Mouse (Mus musculus) forebrain, embryonic 13.5 days (tissue): ENCODE data around the gene Stx8. TPM values are rescaled to one million over a fixed set of nuclear protein-coding genes. Genes with fewer than 3 reads are reported as not detected.

Experiments used
- ATAC-seq: fragments of 200-750 bp; cut with Nextera tagmentation; 2 replicates; pipeline ENCODE4 v1.8.0; 2017
- H3K27ac ChIP-seq: fragments of 300-500 bp; sonication (generic); 2 replicates; pipeline ENCODE4 v1.5.1; 2015; ENCODE audit warnings: inconsistent platforms, mild to moderate bottlenecking, moderate library complexity
- H3K27me3 ChIP-seq: fragments of 300-500 bp; sonication (generic); 2 replicates; pipeline ENCODE4 v1.6.1; 2015; ENCODE audit warnings: mild to moderate bottlenecking, inconsistent platforms
- H3K36me3 ChIP-seq: fragments of 300-500 bp; sonication (generic); 2 replicates; pipeline ENCODE4 v1.6.1; 2015; ENCODE audit warnings: mild to moderate bottlenecking, inconsistent platforms; ENCODE audit not compliant: poor library complexity, severe bottlenecking
- H3K4me1 ChIP-seq: fragments of 300-500 bp; sonication (generic); 2 replicates; pipeline ENCODE4 v1.6.1; 2015; ENCODE audit warnings: inconsistent platforms
- H3K4me2 ChIP-seq: fragments of 300-500 bp; sonication (generic); 2 replicates; pipeline ENCODE4 v1.6.1; 2015; ENCODE audit warnings: inconsistent platforms, mild to moderate bottlenecking, moderate library complexity
- H3K4me3 ChIP-seq: fragments of 300-500 bp; sonication (generic); 2 replicates; pipeline ENCODE4 v1.5.1; 2015; ENCODE audit warnings: mild to moderate bottlenecking, inconsistent platforms
- H3K9ac ChIP-seq: fragments of 300-500 bp; sonication (generic); 2 replicates; pipeline ENCODE4 v1.6.1; 2015; ENCODE audit warnings: mild to moderate bottlenecking, inconsistent platforms
- H3K9me3 ChIP-seq: fragments of 300-500 bp; sonication (generic); replicated peaks from 2 replicates; pipeline ENCODE4 v1.6.1; 2016; ENCODE audit warnings: inconsistent platforms
- WGBS: fragments of 180-500 bp; shearing (Covaris S2); methylation state at CpG from one replicate; pipeline ENCODE4 v1.1.7; 2015; 5-methylcytosine and 5-hydroxymethylcytosine counted together
- polyA plus RNA-seq: library from polyadenylated mRNA; unstranded; fragments of >200 nt; fragmentation: Nextera tagmentation; extraction: Ambion mirVana; gene quantifications from 2 replicates; pipeline ENCODE4 v1.2.1, GENCODE M21; 2015

The Stx8 gene
- polyA plus RNA-seq, 1 experiment from 2014 or later = 66.0 TPM

- Histone ChIP-seq H3K36me3 (0 out of 2 replicates have a peak, but pooled peaks cover 2% of the 10 kb centered on the region), H3K27ac (no peak overlapping the region), H3K4me2 (no peak overlapping the region), H3K9me3 (no peaks in the 10 kb centered on the region), H3K4me3 (no peak overlapping the region), H3K9ac (no peak overlapping the region), H3K4me1 (no peaks in the 10 kb centered on the region), H3K27me3 (no peaks in the 10 kb centered on the region)
- no peak for ATAC-seq
- WGBS = 72% methylated on average over 4 of the region's 4 CpGs
These were observed 30.0 kb downstream of the Stx8 start for GRCm38 (mm10) chr11:67995965-67996364.

GRCm38 (mm10) chr11:67998905-67999304 lies 32.9 kb downstream of the Stx8 start:
- Histone ChIP-seq H3K4me3 (no peak overlapping the region), H3K4me2 (no peak overlapping the region), H3K27me3 (no peaks in the 10 kb centered on the region), H3K9ac (no peak overlapping the region), H3K4me1 (no peaks in the 10 kb centered on the region), H3K36me3 (0 out of 2 replicates have a peak, but pooled peaks cover 2% of the 10 kb centered on the region), H3K27ac (no peak overlapping the region), H3K9me3 (no peaks in the 10 kb centered on the region)
- no peak for ATAC-seq
- WGBS = 93% methylated on average over 3 of the region's 3 CpGs

- peaks cover 3% of the 10 kb centered on the region; the same call in 1 of the 2 replicates for H3K4me1 ChIP-seq
- no peak overlapping the region for H3K9ac ChIP-seq
- 0 out of 2 replicates have a peak, but pooled peaks cover 2% of the 10 kb centered on the region for H3K36me3 ChIP-seq
- no peak overlapping the region for H3K4me2 ChIP-seq
- no peak overlapping the region for H3K27ac ChIP-seq
- H3K4me3 ChIP-seq = no peak overlapping the region
- H3K9me3 ChIP-seq = no peaks in the 10 kb centered on the region
- H3K27me3 ChIP-seq = no peaks in the 10 kb centered on the region
- WGBS = 80% methylated on average over 5 of the region's 5 CpGs
- ATAC-seq = no peak
These were observed 33.6 kb downstream of the Stx8 start for GRCm38 (mm10) chr11:67999629-68000028.

GRCm38 (mm10) chr11:68004191-68004590 lies 38.2 kb downstream of the Stx8 start:
- Histone ChIP-seq H3K9me3 (no peaks in the 10 kb centered on the region), H3K27ac (no peak overlapping the region), H3K27me3 (no peaks in the 10 kb centered on the region), H3K9ac (no peak overlapping the region), H3K4me3 (no peak overlapping the region), H3K4me1 (peaks cover 13% of the 10 kb centered on the region), H3K4me2 (no peak overlapping the region), H3K36me3 (no peaks in the 10 kb centered on the region)
- WGBS = 19% methylated on average over 6 of the region's 6 CpGs
- ATAC-seq = 0 out of 2 replicates have a peak, but pooled peaks have one; percentile 38

- no peak for ATAC-seq
- WGBS = 24% methylated on average over 8 of the region's 8 CpGs
- no peaks in the 10 kb centered on the region for H3K36me3 ChIP-seq
- H3K27ac ChIP-seq = no peak overlapping the region
- no peak overlapping the region for H3K4me2 ChIP-seq
- no peak overlapping the region for H3K9ac ChIP-seq
- H3K9me3 ChIP-seq = no peaks in the 10 kb centered on the region
- H3K4me1 ChIP-seq = peaks cover 13% of the 10 kb centered on the region
- no peaks in the 10 kb centered on the region for H3K27me3 ChIP-seq
- H3K4me3 ChIP-seq = no peak overlapping the region
These were observed 40.3 kb downstream of the Stx8 start for GRCm38 (mm10) chr11:68006216-68006789.

- Histone ChIP-seq H3K9ac (no peak overlapping the region), H3K27me3 (no peaks in the 10 kb centered on the region), H3K4me2 (no peak overlapping the region), H3K36me3 (no peaks in the 10 kb centered on the region), H3K4me1 (peaks cover 13% of the 10 kb centered on the region), H3K27ac (no peak overlapping the region), H3K4me3 (no peak overlapping the region), H3K9me3 (no peaks in the 10 kb centered on the region)
- no peak for ATAC-seq
- 73% methylated on average over 6 of the region's 6 CpGs for WGBS
These were observed 41.7 kb downstream of the Stx8 start for GRCm38 (mm10) chr11:68007645-68008044.

- Histone ChIP-seq H3K4me1 (peaks cover 11% of the 10 kb centered on the region), H3K4me3 (no peak overlapping the region), H3K9ac (no peak overlapping the region), H3K4me2 (no peak overlapping the region), H3K27ac (no peak overlapping the region), H3K9me3 (no peaks in the 10 kb centered on the region), H3K27me3 (no peaks in the 10 kb centered on the region), H3K36me3 (no peaks in the 10 kb centered on the region)
- 86% methylated on average over 5 of the region's 5 CpGs for WGBS
- ATAC-seq = no peak
These were observed 43.4 kb downstream of the Stx8 start for GRCm38 (mm10) chr11:68009377-68009776.

GRCm38 (mm10) chr11:68012207-68012606 lies 46.2 kb downstream of the Stx8 start:
- Histone ChIP-seq H3K4me2 (no peak overlapping the region), H3K27ac (no peak overlapping the region), H3K27me3 (no peaks in the 10 kb centered on the region), H3K9ac (no peak overlapping the region), H3K36me3 (no peaks in the 10 kb centered on the region), H3K4me1 (no peaks in the 10 kb centered on the region), H3K4me3 (no peak overlapping the region), H3K9me3 (no peaks in the 10 kb centered on the region)
- no peak for ATAC-seq
- 92% methylated on average over 7 of the region's 7 CpGs for WGBS

- Histone ChIP-seq H3K27ac (no peak overlapping the region), H3K4me2 (no peak overlapping the region), H3K36me3 (no peaks in the 10 kb centered on the region), H3K27me3 (no peaks in the 10 kb centered on the region), H3K9me3 (no peaks in the 10 kb centered on the region), H3K9ac (no peak overlapping the region), H3K4me3 (no peak overlapping the region), H3K4me1 (no peaks in the 10 kb centered on the region)
- 88% methylated on average over 8 of the region's 8 CpGs for WGBS
- ATAC-seq = no peak
These were observed 52.2 kb downstream of the Stx8 start for GRCm38 (mm10) chr11:68018191-68018590.

GRCm38 (mm10) chr11:68019156-68019555 lies 53.2 kb downstream of the Stx8 start:
- H3K4me3 ChIP-seq = no peak overlapping the region
- H3K9ac ChIP-seq = no peak overlapping the region
- no peaks in the 10 kb centered on the region for H3K9me3 ChIP-seq
- WGBS = 76% methylated on average over 11 of the region's 11 CpGs
- no peaks in the 10 kb centered on the region for H3K36me3 ChIP-seq
- no peak overlapping the region for H3K27ac ChIP-seq
- H3K4me1 ChIP-seq = no peaks in the 10 kb centered on the region
- no peaks in the 10 kb centered on the region for H3K27me3 ChIP-seq
- H3K4me2 ChIP-seq = no peak overlapping the region
- ATAC-seq = no peak

GRCm38 (mm10) chr11:68021976-68022375 lies 56.0 kb downstream of the Stx8 start:
- H3K36me3 ChIP-seq = no peaks in the 10 kb centered on the region
- H3K27ac ChIP-seq = no peak overlapping the region
- no peak overlapping the region for H3K4me2 ChIP-seq
- H3K9me3 ChIP-seq = no peaks in the 10 kb centered on the region
- H3K4me1 ChIP-seq = no peaks in the 10 kb centered on the region
- no peak for ATAC-seq
- H3K9ac ChIP-seq = no peak overlapping the region
- 93% methylated on average over 7 of the region's 7 CpGs for WGBS
- no peak overlapping the region for H3K4me3 ChIP-seq
- H3K27me3 ChIP-seq = no peaks in the 10 kb centered on the region

- H3K27ac ChIP-seq = no peak overlapping the region
- no peaks in the 10 kb centered on the region for H3K27me3 ChIP-seq
- H3K4me1 ChIP-seq = no peaks in the 10 kb centered on the region
- no peak overlapping the region for H3K4me3 ChIP-seq
- H3K4me2 ChIP-seq = no peak overlapping the region
- ATAC-seq = no peak
- no peaks in the 10 kb centered on the region for H3K9me3 ChIP-seq
- no peak overlapping the region for H3K9ac ChIP-seq
- WGBS = 89% methylated on average over 5 of the region's 5 CpGs
- no peaks in the 10 kb centered on the region for H3K36me3 ChIP-seq
These were observed 56.9 kb downstream of the Stx8 start for GRCm38 (mm10) chr11:68022895-68023294.

GRCm38 (mm10) chr11:68023811-68024369 lies 57.9 kb downstream of the Stx8 start:
- WGBS = 90% methylated on average over 8 of the region's 8 CpGs
- H3K27ac ChIP-seq = no peak overlapping the region
- H3K27me3 ChIP-seq = no peaks in the 10 kb centered on the region; the same call in 1 of the 2 replicates
- H3K4me3 ChIP-seq = no peak overlapping the region
- H3K9ac ChIP-seq = no peak overlapping the region
- H3K4me2 ChIP-seq = no peak overlapping the region
- ATAC-seq = no peak
- H3K4me1 ChIP-seq = peaks cover 5% of the 10 kb centered on the region; the same call in 1 of the 2 replicates
- H3K9me3 ChIP-seq = no peaks in the 10 kb centered on the region
- H3K36me3 ChIP-seq = no peaks in the 10 kb centered on the region
